13 mouse cellular contexts compared by ENCODE assay signal in the genomic region with DNA sequence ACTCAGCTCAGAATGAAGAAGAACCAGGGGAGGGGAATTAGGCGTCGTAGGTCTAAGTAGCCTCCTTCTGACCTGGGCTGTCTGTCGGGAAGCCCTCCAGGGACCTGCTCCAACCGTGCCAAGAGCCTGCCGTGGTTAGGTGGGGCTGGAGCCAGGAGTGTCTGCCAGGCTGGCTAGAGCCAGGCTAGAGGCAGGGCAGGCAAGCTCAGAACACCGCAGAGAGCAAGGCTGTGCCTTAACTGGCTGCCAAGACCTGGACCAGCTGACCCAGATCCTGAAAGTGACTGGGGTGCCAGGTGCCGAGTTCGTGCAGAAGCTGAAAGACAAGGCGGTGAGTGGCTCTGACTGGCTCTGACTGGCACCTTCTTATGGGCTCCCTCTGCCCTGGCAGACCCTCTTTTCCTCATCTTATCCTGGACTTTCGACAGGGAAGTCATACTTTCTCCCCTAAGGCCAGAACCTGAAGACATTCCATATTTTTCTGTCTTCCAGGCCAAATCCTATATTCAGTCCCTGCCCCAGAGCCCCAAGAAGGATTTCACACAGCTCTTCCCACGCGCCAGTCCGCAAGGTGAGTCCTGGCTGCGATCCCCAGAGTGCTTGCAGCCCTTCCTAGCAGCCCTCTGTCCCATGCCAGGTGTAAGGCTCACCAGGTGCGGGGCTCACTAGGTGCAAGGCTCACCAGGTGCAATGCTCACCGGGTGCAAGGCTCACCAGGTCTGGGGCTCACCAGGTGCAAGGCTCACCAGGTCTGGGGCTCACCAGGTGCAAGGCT. TPM values are rescaled to one million over a fixed set of nuclear protein-coding genes. Genes with fewer than 3 reads are reported as not detected.
A peak's percentile ranks its signal among the peaks of the same experiment; 100 is the strongest.
DNase-seq lines count a peak whose midpoint lies in the region; ATAC-seq and TF ChIP-seq lines count a peak whose summit lies in the region.
"Had no signal": no experiment of that assay in that cellular context is flagged by ENCODE, and none has a peak within 500 bp of the region (broad histone marks: within the 10 kb centered on the region; RNA-seq: fewer than 3 reads in every experiment).

No protein-coding gene starts in this region.

- peak; percentile 98 for DNase-seq in cerebellum, adult 11-12 months
- peak; percentile 81 for DNase-seq in gastrocnemius, postnatal 25 days
- no peak for DNase-seq in retina, postnatal 1 day
- no peak for DNase-seq in forebrain, postnatal 0 days
- DNase-seq: right cerebral cortex, postnatal 25 days; thymus, postnatal 14 days had no signal

- H3K4me2 ChIP-seq in intestine, postnatal 0 days (replicated peaks; ENCODE audit: low read depth): no peak overlapping the region
- H3K4me2 ChIP-seq in intestine, embryonic 15.5 days (replicated peaks): no peak overlapping the region
- H3K4me2 ChIP-seq in forebrain, postnatal 0 days (ENCODE audit: low read depth): no peak overlapping the region
- H3K4me2 ChIP-seq: hindbrain, embryonic 13.5 days; lung, embryonic 15.5 days had no signal

- H3K27me3 ChIP-seq in intestine, postnatal 0 days (replicated peaks; ENCODE audit: control insufficient read depth, insufficient read depth, low read length): no peaks in the 10 kb centered on the region
- no peaks in the 10 kb centered on the region for H3K27me3 ChIP-seq in intestine, embryonic 15.5 days (replicated peaks)
- 0 out of 2 replicates have a peak, but pooled peaks cover under 1% of the 10 kb centered on the region for H3K27me3 ChIP-seq in E14TG2a.4 (ENCODE audit: insufficient read depth, low read length)
- H3K27me3 ChIP-seq in forebrain, postnatal 0 days (ENCODE audit: insufficient read depth, low read length): no peaks in the 10 kb centered on the region
- H3K27me3 ChIP-seq: lung, embryonic 15.5 days had no signal

- H3K9ac ChIP-seq in intestine, postnatal 0 days (ENCODE audit: low read depth, low read length): no peak overlapping the region
- no peak overlapping the region for H3K9ac ChIP-seq in intestine, embryonic 15.5 days
- H3K9ac ChIP-seq in forebrain, postnatal 0 days: no peak overlapping the region
- H3K9ac ChIP-seq: hindbrain, embryonic 13.5 days; lung, embryonic 15.5 days had no signal

- peak; percentile 55 for ATAC-seq in intestine, postnatal 0 days
- no peak for ATAC-seq in intestine, embryonic 15.5 days
- ATAC-seq in forebrain, postnatal 0 days: no peak
- ATAC-seq in inflammation-experienced regulatory T-cells, adult 6 months: no peak

- TF ChIP-seq CTCF in intestine, postnatal 0 days (IDR thresholded peaks at IDR 0.05; ENCODE audit: low read depth): no peak
- no peak for TF ChIP-seq CTCF in E14TG2a.4 (conservative IDR thresholded peaks at IDR 0.05; ENCODE audit: low read length)
- TF ChIP-seq CTCF in forebrain, postnatal 0 days (IDR thresholded peaks at IDR 0.05; ENCODE audit: low read depth): no peak

- H3K36me3 ChIP-seq in intestine, postnatal 0 days (ENCODE audit: control insufficient read depth, insufficient read depth): peaks cover 32% of the 10 kb centered on the region
- peaks cover 13% of the 10 kb centered on the region for H3K36me3 ChIP-seq in intestine, embryonic 15.5 days
- H3K36me3 ChIP-seq in E14TG2a.4 (ENCODE audit: insufficient read depth, low read length): peaks cover 21% of the 10 kb centered on the region
- no peaks in the 10 kb centered on the region for H3K36me3 ChIP-seq in forebrain, postnatal 0 days (ENCODE audit: insufficient read depth)
- H3K36me3 ChIP-seq: hindbrain, embryonic 13.5 days; lung, embryonic 15.5 days had no signal

- H3K4me3 ChIP-seq in intestine, postnatal 0 days (ENCODE audit: low read depth, low read length): no peak overlapping the region
- no peak overlapping the region for H3K4me3 ChIP-seq in intestine, embryonic 15.5 days (replicated peaks)
- peak overlapping the region; percentile 50 for H3K4me3 ChIP-seq in E14TG2a.4 (replicated peaks; ENCODE audit: low read length)
- H3K4me3 ChIP-seq in forebrain, postnatal 0 days (ENCODE audit: low read depth, low read length): no peak overlapping the region
- H3K4me3 ChIP-seq: erythroblast, embryonic 14.5 days; hindbrain, embryonic 13.5 days; lung, embryonic 15.5 days had no signal

- 84% methylated on average over 16 of the region's 16 CpGs for WGBS in intestine, postnatal 0 days
- 85% methylated on average over 16 of the region's 16 CpGs for WGBS in intestine, embryonic 15.5 days
- 81% methylated on average over 16 of the region's 16 CpGs for WGBS in forebrain, postnatal 0 days

- no peaks in the 10 kb centered on the region for H3K4me1 ChIP-seq in intestine, postnatal 0 days (replicated peaks; ENCODE audit: control insufficient read depth, insufficient read depth, low read length)
- peaks cover 5% of the 10 kb centered on the region; the same call in 1 of the 2 replicates for H3K4me1 ChIP-seq in intestine, embryonic 15.5 days (replicated peaks)
- H3K4me1 ChIP-seq in E14TG2a.4 (replicated peaks; ENCODE audit: low read depth, low read length): peaks cover 72% of the 10 kb centered on the region
- H3K4me1 ChIP-seq in forebrain, postnatal 0 days (ENCODE audit: insufficient read depth): no peaks in the 10 kb centered on the region
- H3K4me1 ChIP-seq: hindbrain, embryonic 13.5 days; lung, embryonic 15.5 days had no signal

- no peak overlapping the region for H3K27ac ChIP-seq in intestine, postnatal 0 days (ENCODE audit: low read depth, low read length)
- no peak overlapping the region for H3K27ac ChIP-seq in intestine, embryonic 15.5 days
- no peak overlapping the region for H3K27ac ChIP-seq in forebrain, postnatal 0 days (ENCODE audit: low read depth, low read length)
- H3K27ac ChIP-seq: hindbrain, embryonic 13.5 days; lung, embryonic 15.5 days had no signal

- no peaks in the 10 kb centered on the region for H3K9me3 ChIP-seq in intestine, postnatal 0 days (ENCODE audit: control insufficient read depth)
- no peaks in the 10 kb centered on the region for H3K9me3 ChIP-seq in intestine, embryonic 15.5 days
- H3K9me3 ChIP-seq in E14TG2a.4 (ENCODE audit: low read length): no peaks in the 10 kb centered on the region
- H3K9me3 ChIP-seq in forebrain, postnatal 0 days (ENCODE audit: low read length): no peaks in the 10 kb centered on the region
- H3K9me3 ChIP-seq: hindbrain, embryonic 13.5 days; lung, embryonic 15.5 days had no signal

RNA-seq across cellular contexts. Expression of a gene that starts 8.3 kb away (rescaled TPM):
- 204 and 222 TPM in 2 replicates for polyA plus RNA-seq in intestine, postnatal 0 days (2015; fragmentation: Nextera tagmentation; extraction: Ambion mirVana)
- 214 and 219 TPM in 2 replicates for polyA plus RNA-seq in intestine, embryonic 15.5 days (2015; fragmentation: Nextera tagmentation; extraction: Ambion mirVana)
- under 1 TPM in 1 of 2 experiments, not detected in 1; 0.16 TPM for total RNA-seq in gastrocnemius, postnatal 25 days (2021)
- 0.14 and 0.38 TPM in 2 replicates for total RNA-seq in forebrain, postnatal 0 days (2014; rRNA removed)
- 0.53 and 1.0 TPM in 2 replicates for polyA plus RNA-seq in forebrain, postnatal 0 days (2015; fragmentation: Nextera tagmentation; extraction: Ambion mirVana)
- not detected for polyA plus RNA-seq in inflammation-experienced regulatory T-cells, adult 6 months (2017; shearing (Covaris generic))
- polyA plus RNA-seq: erythroblast, embryonic 14.5 days had no signal

RNA-seq across cellular contexts. Expression of a gene that starts 23.5 kb away (rescaled TPM):
- 42.9 and 44.4 TPM in 2 replicates for polyA plus RNA-seq in intestine, postnatal 0 days (2015; fragmentation: Nextera tagmentation; extraction: Ambion mirVana)
- polyA plus RNA-seq in intestine, embryonic 15.5 days (2015; fragmentation: Nextera tagmentation; extraction: Ambion mirVana): 13.1 and 18.1 TPM in 2 replicates
- 10 to 100 TPM; 12.1 to 12.3 TPM for total RNA-seq in gastrocnemius, postnatal 25 days (2021)
- 8.9 and 13.0 TPM in 2 replicates for total RNA-seq in forebrain, postnatal 0 days (2014; rRNA removed)
- 2.2 and 4.1 TPM in 2 replicates for polyA plus RNA-seq in forebrain, postnatal 0 days (2015; fragmentation: Nextera tagmentation; extraction: Ambion mirVana)
- 1 to 10 TPM; 3.0 to 4.1 (median 3.1) TPM for polyA plus RNA-seq in inflammation-experienced regulatory T-cells, adult 6 months (2017; shearing (Covaris generic))

RNA-seq across cellular contexts. Expression of a gene that starts 51.5 kb away (rescaled TPM):
- 1.2 and 1.5 TPM in 2 replicates for polyA plus RNA-seq in intestine, postnatal 0 days (2015; fragmentation: Nextera tagmentation; extraction: Ambion mirVana)
- polyA plus RNA-seq in intestine, embryonic 15.5 days (2015; fragmentation: Nextera tagmentation; extraction: Ambion mirVana): 2.1 and 2.4 TPM in 2 replicates
- total RNA-seq in gastrocnemius, postnatal 25 days (2021): under 1 TPM in 1 of 2 experiments, not detected in 1; 0.94 TPM
- 1.2 and 5.6 TPM in 2 replicates for total RNA-seq in forebrain, postnatal 0 days (2014; rRNA removed)
- polyA plus RNA-seq in forebrain, postnatal 0 days (2015; fragmentation: Nextera tagmentation; extraction: Ambion mirVana): 1.7 TPM in 1 of 2 replicates, not detected in the other
- polyA plus RNA-seq in inflammation-experienced regulatory T-cells, adult 6 months (2017; shearing (Covaris generic)): 10 to 100 TPM in 2 of 3 experiments, 1 to 10 TPM in 1; 6.0 to 13.5 (median 11.2) TPM
- polyA plus RNA-seq: erythroblast, embryonic 14.5 days had no signal

Comparison
In these comparisons a context has a peak if more than half of its experiments do, and no peak if none do; other contexts are left out.
1. DNase-seq: peak in cerebellum, adult 11-12 months (single experiment) and gastrocnemius, postnatal 25 days (single experiment); none in retina, postnatal 1 day (single experiment) and forebrain, postnatal 0 days (single experiment).
2. RNA of a gene that starts 8.3 kb away (polyA plus RNA-seq): 214 to 219 TPM in intestine, embryonic 15.5 days and 204 to 222 TPM in intestine, postnatal 0 days; 0.53 to 1.0 TPM in forebrain, postnatal 0 days and not detected in inflammation-experienced regulatory T-cells, adult 6 months; every median in the first group is over 100 times any median in the second.